Mouse (Mus musculus) adrenal gland (tissue): Measurements from ENCODE around the gene Pde11a.

ENCODE experiments used
- intact Hi-C: fragments of 180-260 bp; cut with DNase I; formaldehyde crosslinking; loops from one replicate; pipeline ENCODE4 v1.15.1; 2025

Gene Pde11a

GRCm38 (mm10) chr2:76323185-76323875, 15.2 kb downstream of the Pde11a start:
- intact Hi-C loops = no loop called here

- intact Hi-C loops = no loop called here
These were observed 18.2 kb downstream of the Pde11a start for GRCm38 (mm10) chr2:76320336-76320735.

GRCm38 (mm10) chr2:76319231-76319630, 19.3 kb downstream of the Pde11a start:
- intact Hi-C loops = no loop called here

- intact Hi-C loops = no loop called here
These were observed 50.9 kb downstream of the Pde11a start for GRCm38 (mm10) chr2:76287671-76288070.

GRCm38 (mm10) chr2:76286288-76286740, 52.3 kb downstream of the Pde11a start:
- intact Hi-C loops = no loop called here

- intact Hi-C loops = no loop called here
These were observed 53.4 kb downstream of the Pde11a start for GRCm38 (mm10) chr2:76285150-76285549.

- intact Hi-C loops = no loop called here
These were observed 55.0 kb downstream of the Pde11a start for GRCm38 (mm10) chr2:76283378-76284132.

GRCm38 (mm10) chr2:76269494-76269893, 69.1 kb downstream of the Pde11a start:
- intact Hi-C loops = no loop called here

GRCm38 (mm10) chr2:76267335-76267734, 71.2 kb downstream of the Pde11a start:
- intact Hi-C loops = no loop called here

- intact Hi-C loops = no loop called here
These were observed 72.0 kb downstream of the Pde11a start for GRCm38 (mm10) chr2:76266622-76267021.

GRCm38 (mm10) chr2:76264258-76264657, 74.3 kb downstream of the Pde11a start:
- intact Hi-C loops = no loop called here

GRCm38 (mm10) chr2:76262661-76263060, 75.9 kb downstream of the Pde11a start:
- intact Hi-C loops = no loop called here

- intact Hi-C loops = loop anchor here (10.0 kb wide), 1 partner anchor 110 kb away; the partner anchor contains the start of genes Cyct and Rbm45
These were observed 83.7 kb downstream of the Pde11a start for GRCm38 (mm10) chr2:76254833-76255232.

GRCm38 (mm10) chr2:76251379-76251778, 87.2 kb downstream of the Pde11a start:
- intact Hi-C loops = loop anchor here (10.0 kb wide), 1 partner anchor 113 kb away; the partner anchor contains the start of genes Cyct and Rbm45

- intact Hi-C loops = no loop called here
These were observed 90.3 kb downstream of the Pde11a start for GRCm38 (mm10) chr2:76248242-76248641.

GRCm38 (mm10) chr2:76239175-76239574, 99.4 kb downstream of the Pde11a start:
- intact Hi-C loops = no loop called here

- intact Hi-C loops = no loop called here
These were observed 100.1 kb downstream of the Pde11a start for GRCm38 (mm10) chr2:76238496-76238895.

- intact Hi-C loops = no loop called here
These were observed 100.7 kb downstream of the Pde11a start for GRCm38 (mm10) chr2:76237638-76238420.

- intact Hi-C loops = no loop called here
These were observed 118.0 kb downstream of the Pde11a start for GRCm38 (mm10) chr2:76220364-76221108.

- intact Hi-C loops = no loop called here
These were observed 119.0 kb downstream of the Pde11a start for GRCm38 (mm10) chr2:76219540-76219939.

GRCm38 (mm10) chr2:76216146-76216545, 122.4 kb downstream of the Pde11a start:
- intact Hi-C loops = no loop called here
